ENCODE assay signal across 10 mouse cellular contexts in genomic region chr9:44088877-44089608, GRCm38 (mm10). TPM values are rescaled to one million over a fixed set of nuclear protein-coding genes. Genes with fewer than 3 reads are reported as not detected.
DNase-seq lines count a peak whose midpoint lies in the region; ATAC-seq lines count a peak whose summit lies in the region.
"Had no signal": no experiment of that assay in that cellular context is flagged by ENCODE, and none has a peak within 500 bp of the region (broad histone marks: within the 10 kb centered on the region; RNA-seq: fewer than 3 reads in every experiment).

No protein-coding gene starts in this region.

- H3K4me3 ChIP-seq in liver, embryonic 15.5 days (replicated peaks) = no peak overlapping the region

- 19% methylated on average over 12 of the region's 12 CpGs for WGBS in liver, embryonic 15.5 days (ENCODE audit: insufficient replicate concordance)

- 0 out of 2 replicates have a peak, but pooled peaks cover 4% of the 10 kb centered on the region for H3K36me3 ChIP-seq in liver, embryonic 15.5 days (replicated peaks)

- H3K9me3 ChIP-seq in liver, embryonic 15.5 days (replicated peaks) = no peaks in the 10 kb centered on the region

- peak overlapping the region; percentile 49; the same call in 1 of the 2 replicates for H3K27ac ChIP-seq in liver, embryonic 15.5 days (replicated peaks)

- H3K9ac ChIP-seq in liver, embryonic 15.5 days = no peak overlapping the region

- peak overlapping the region; percentile 38 for H3K4me2 ChIP-seq in liver, embryonic 15.5 days

- peaks cover 49% of the 10 kb centered on the region for H3K27me3 ChIP-seq in liver, embryonic 15.5 days

- peaks cover 44% of the 10 kb centered on the region for H3K4me1 ChIP-seq in liver, embryonic 15.5 days (replicated peaks)

- DNase-seq in ovary, postnatal 36 days (ENCODE audit: low spot score) = peak; percentile 3
- DNase-seq in ovary, postnatal 10 days (ENCODE audit: low spot score) = no peak
- DNase-seq in brain, adult 2 months (ENCODE audit: low read depth, low spot score) = peak; percentile 73
- peak; percentile 38 to 50 for DNase-seq in thymus, postnatal 36 days
- DNase-seq in cerebellum, adult 9-11 months = no peak
- DNase-seq in gastrocnemius, postnatal 10 days = no peak
- DNase-seq: cerebellum, postnatal 10 days had no signal

- ATAC-seq in liver, embryonic 15.5 days (ENCODE audit: insufficient read depth) = no peak

RNA-seq across cellular contexts. Expression of gene Mfrp, which starts 12.5 kb away (rescaled TPM):
- polyA plus RNA-seq in liver, embryonic 15.5 days (2015; fragmentation: Nextera tagmentation; extraction: Ambion mirVana) = 0.10 TPM in 1 of 2 replicates, not detected in the other
- total RNA-seq in gastrocnemius, postnatal 10 days (2021) = under 1 TPM in 1 of 2 experiments, not detected in 1; 0.18 TPM
- total RNA-seq: heart, postnatal 36 days had no signal

RNA-seq across cellular contexts. Expression of gene C1qtnf5, which starts 18.0 kb away (rescaled TPM):
- polyA plus RNA-seq in liver, embryonic 15.5 days (2015; fragmentation: Nextera tagmentation; extraction: Ambion mirVana) = 0.29 and 0.53 TPM in 2 replicates
- 10 to 100 TPM; 25.9 to 26.0 TPM for total RNA-seq in gastrocnemius, postnatal 10 days (2021)

RNA-seq across cellular contexts. Expression of gene Usp2, which starts 22.2 kb away (rescaled TPM):
- 3.7 and 4.3 TPM in 2 replicates for polyA plus RNA-seq in liver, embryonic 15.5 days (2015; fragmentation: Nextera tagmentation; extraction: Ambion mirVana)
- total RNA-seq in gastrocnemius, postnatal 10 days (2021) = 100 to 1,000 TPM; 102 to 133 TPM

RNA-seq across cellular contexts. Expression of gene Gm49380, which starts 24.3 kb away (rescaled TPM):
- not detected in 2 replicates for polyA plus RNA-seq in liver, embryonic 15.5 days (2015; fragmentation: Nextera tagmentation; extraction: Ambion mirVana)
- under 1 TPM; 0.23 to 0.49 TPM for total RNA-seq in gastrocnemius, postnatal 10 days (2021)
- total RNA-seq: midbrain, postnatal 0 days had no signal

RNA-seq across cellular contexts. Expression of gene Rnf26, which starts 24.3 kb away (rescaled TPM):
- polyA plus RNA-seq in liver, embryonic 15.5 days (2015; fragmentation: Nextera tagmentation; extraction: Ambion mirVana) = 35.2 and 38.4 TPM in 2 replicates
- total RNA-seq in gastrocnemius, postnatal 10 days (2021) = 10 to 100 TPM; 13.0 to 15.1 TPM

Comparison
In these comparisons a context has a peak if more than half of its experiments do, and no peak if none do; other contexts are left out.
1. DNase-seq: peak in ovary, postnatal 36 days (single experiment), brain, adult 2 months (single experiment) and thymus, postnatal 36 days (2 of 2); none in ovary, postnatal 10 days (single experiment), cerebellum, adult 9-11 months (single experiment) and gastrocnemius, postnatal 10 days (single experiment).